Mouse (Mus musculus) small intestine, adult 2 months (tissue): Measurements from ENCODE around the gene Fcgrt.

Experiments used
- CTCF ChIP-seq: fragments of 200-500 bp; IDR thresholded peaks from 2 replicates; pipeline ENCODE4 v1.5.1; 2012; ENCODE audit warnings: low read depth, mild to moderate bottlenecking, control low read depth, inconsistent platforms, low read length, moderate library complexity, mixed read lengths; ENCODE audit not compliant: insufficient replicate concordance, insufficient read length; ENCODE audit errors: extremely low read depth
- POLR2A ChIP-seq: fragments of 200-500 bp; IDR thresholded peaks from 2 replicates; pipeline ENCODE4 v1.6.1; 2012; ENCODE audit warnings: low read depth, mild to moderate bottlenecking, control low read depth, inconsistent platforms, low read length, moderate library complexity

- no peak for TF ChIP-seq CTCF
- no peak for TF ChIP-seq POLR2A
These were observed 34.0 kb downstream of the Fcgrt start for GRCm38 (mm10) chr7:45069671-45070070.
